Mouse (Mus musculus): ENCODE results near the gene Trappc12. TPM values are rescaled to one million over a fixed set of nuclear protein-coding genes. Genes with fewer than 3 reads are reported as not detected.

Trappc12 gene
- polyA plus RNA-seq, 1 experiment: 30.1 TPM

- Histone ChIP-seq H3K27ac (ENCODE audit: insufficient read depth, low read depth, low read length) (peak within 1 kb of the TSS; percentile 70), H3K4me3 (ENCODE audit: insufficient read depth, low read depth, low read length) (peak within 1 kb of the TSS; percentile 68), H3K27me3 (replicated peaks; ENCODE audit: control insufficient read depth, insufficient read depth, low read length) (no peaks in the 10 kb centered on the region), H3K36me3 (ENCODE audit: control insufficient read depth, insufficient read depth, low read length) (no peaks in the 10 kb centered on the region), H3K4me1 (ENCODE audit: control insufficient read depth, insufficient read depth, low read length) (peaks cover 5% of the 10 kb centered on the region; the same call in 1 of the 2 replicates)
- peak; percentile 92 for DNase-seq
- 1% methylated on average over 53 of the region's 53 CpGs for WGBS
- no peak for TF ChIP-seq CTCF (conservative IDR thresholded peaks at IDR 0.05; ENCODE audit: insufficient read depth, insufficient read length, low read depth, low read length)
- peak; percentile 25 for TF ChIP-seq POLR2A (IDR thresholded peaks at IDR 0.05; ENCODE audit: low read depth, low read length)
Measured at GRCm38 (mm10) chr12:28675121-28675924, 74.9 kb downstream of the Trappc12 start, which contains the start of gene Adi1. Gene Adi1, plus strand, starts transcription at chr12:28675231.

DNA sequence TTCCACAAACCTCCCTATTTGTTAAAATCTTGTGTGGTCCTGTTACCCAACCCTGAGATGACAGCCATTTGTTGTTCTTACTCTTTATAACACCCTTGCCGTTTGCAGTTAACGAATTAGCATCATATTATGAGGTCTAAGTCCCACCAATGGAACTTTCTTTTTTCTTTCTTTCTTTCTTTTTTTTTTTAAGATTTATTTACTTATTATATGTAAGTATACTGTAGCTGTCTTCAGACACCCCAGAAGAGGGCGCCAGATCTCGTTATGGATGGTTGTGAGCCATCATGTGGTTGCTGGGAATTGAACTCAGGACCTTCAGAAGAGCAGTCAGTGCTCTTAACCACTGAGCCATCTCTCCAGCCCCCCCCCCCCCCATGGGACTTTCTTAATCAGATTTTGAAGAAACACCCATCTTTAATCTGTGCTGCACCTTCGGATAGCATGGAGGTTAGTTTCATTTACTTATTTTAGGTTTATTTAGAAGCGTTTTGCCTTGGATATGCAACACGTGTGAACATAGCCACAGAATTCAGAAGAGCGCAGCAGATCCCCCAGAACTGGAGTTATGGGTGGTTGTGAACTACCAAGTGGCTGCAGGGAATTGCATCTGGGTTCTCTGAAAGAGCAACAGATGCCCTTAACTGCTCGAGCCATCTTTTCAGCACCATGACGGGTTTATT, 76.1 kb downstream of the Trappc12 start:
- Histone ChIP-seq H3K4me1 (ENCODE audit: control insufficient read depth, insufficient read depth, low read length) (peaks cover 5% of the 10 kb centered on the region; the same call in 1 of the 2 replicates), H3K4me3 (ENCODE audit: insufficient read depth, low read depth, low read length) (no peak overlapping the region), H3K27ac (ENCODE audit: insufficient read depth, low read depth, low read length) (no peak overlapping the region), H3K36me3 (ENCODE audit: control insufficient read depth, insufficient read depth, low read length) (no peaks in the 10 kb centered on the region), H3K27me3 (replicated peaks; ENCODE audit: control insufficient read depth, insufficient read depth, low read length) (no peaks in the 10 kb centered on the region)
- no peak for DNase-seq
- TF ChIP-seq CTCF (conservative IDR thresholded peaks at IDR 0.05; ENCODE audit: insufficient read depth, insufficient read length, low read depth, low read length) (no peak), POLR2A (IDR thresholded peaks at IDR 0.05; ENCODE audit: low read depth, low read length) (no peak)
- WGBS: 82% methylated on average over 10 of the region's 10 CpGs

- Histone ChIP-seq H3K27ac (ENCODE audit: insufficient read depth, low read depth, low read length) (no peak overlapping the region), H3K4me3 (ENCODE audit: insufficient read depth, low read depth, low read length) (no peak overlapping the region), H3K4me1 (ENCODE audit: control insufficient read depth, insufficient read depth, low read length) (no peaks in the 10 kb centered on the region; the same call in 1 of the 2 replicates), H3K27me3 (replicated peaks; ENCODE audit: control insufficient read depth, insufficient read depth, low read length) (no peaks in the 10 kb centered on the region), H3K36me3 (ENCODE audit: control insufficient read depth, insufficient read depth, low read length) (no peaks in the 10 kb centered on the region)
- 37% methylated on average over 8 of the region's 8 CpGs for WGBS
- no peak for DNase-seq
- TF ChIP-seq POLR2A (IDR thresholded peaks at IDR 0.05; ENCODE audit: low read depth, low read length): no peak
- no peak for TF ChIP-seq CTCF (conservative IDR thresholded peaks at IDR 0.05; ENCODE audit: insufficient read depth, insufficient read length, low read depth, low read length)
Measured at GRCm38 (mm10) chr12:28667287-28667686, 83.0 kb downstream of the Trappc12 start.

DNA sequence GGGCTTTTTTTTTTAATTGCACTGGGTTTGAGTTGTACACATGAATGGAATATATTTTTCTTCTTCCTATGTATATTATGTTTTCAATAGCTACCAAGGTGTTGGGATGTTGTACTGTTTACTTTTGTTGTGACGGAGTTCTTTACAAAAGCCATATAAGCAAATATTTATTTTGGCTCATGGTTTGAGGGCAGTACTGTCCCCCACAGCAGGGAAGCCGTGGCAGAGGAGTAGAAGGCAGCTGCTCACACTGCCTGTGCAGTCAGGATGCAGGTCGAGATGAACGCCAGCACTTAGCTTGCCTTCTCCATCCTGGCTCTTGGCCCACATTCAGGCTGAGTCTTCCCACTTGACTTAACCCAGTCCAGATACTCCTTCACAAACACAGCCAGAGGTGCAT, 83.5 kb downstream of the Trappc12 start:
- no peak overlapping the region for H3K27ac ChIP-seq (ENCODE audit: insufficient read depth, low read depth, low read length)
- DNase-seq: no peak
- no peak for TF ChIP-seq CTCF (conservative IDR thresholded peaks at IDR 0.05; ENCODE audit: insufficient read depth, insufficient read length, low read depth, low read length)
- no peak for TF ChIP-seq POLR2A (IDR thresholded peaks at IDR 0.05; ENCODE audit: low read depth, low read length)
- no peaks in the 10 kb centered on the region; the same call in 1 of the 2 replicates for H3K36me3 ChIP-seq (ENCODE audit: control insufficient read depth, insufficient read depth, low read length)
- H3K4me3 ChIP-seq (ENCODE audit: insufficient read depth, low read depth, low read length): no peak overlapping the region
- 63% methylated on average over 4 of the region's 4 CpGs for WGBS
- no peaks in the 10 kb centered on the region; the same call in 1 of the 2 replicates for H3K4me1 ChIP-seq (ENCODE audit: control insufficient read depth, insufficient read depth, low read length)
- H3K27me3 ChIP-seq (replicated peaks; ENCODE audit: control insufficient read depth, insufficient read depth, low read length): no peaks in the 10 kb centered on the region

- Histone ChIP-seq H3K27me3 (replicated peaks; ENCODE audit: control insufficient read depth, insufficient read depth, low read length) (no peaks in the 10 kb centered on the region), H3K4me1 (ENCODE audit: control insufficient read depth, insufficient read depth, low read length) (no peaks in the 10 kb centered on the region), H3K27ac (ENCODE audit: insufficient read depth, low read depth, low read length) (no peak overlapping the region), H3K36me3 (ENCODE audit: control insufficient read depth, insufficient read depth, low read length) (no peaks in the 10 kb centered on the region; the same call in 1 of the 2 replicates), H3K4me3 (ENCODE audit: insufficient read depth, low read depth, low read length) (no peak overlapping the region)
- no peak for DNase-seq
- TF ChIP-seq POLR2A (IDR thresholded peaks at IDR 0.05; ENCODE audit: low read depth, low read length) (no peak), CTCF (conservative IDR thresholded peaks at IDR 0.05; ENCODE audit: insufficient read depth, insufficient read length, low read depth, low read length) (no peak)
- 82% methylated on average over 4 of the region's 4 CpGs for WGBS
Measured at GRCm38 (mm10) chr12:28662628-28663027, 87.6 kb downstream of the Trappc12 start.

DNA sequence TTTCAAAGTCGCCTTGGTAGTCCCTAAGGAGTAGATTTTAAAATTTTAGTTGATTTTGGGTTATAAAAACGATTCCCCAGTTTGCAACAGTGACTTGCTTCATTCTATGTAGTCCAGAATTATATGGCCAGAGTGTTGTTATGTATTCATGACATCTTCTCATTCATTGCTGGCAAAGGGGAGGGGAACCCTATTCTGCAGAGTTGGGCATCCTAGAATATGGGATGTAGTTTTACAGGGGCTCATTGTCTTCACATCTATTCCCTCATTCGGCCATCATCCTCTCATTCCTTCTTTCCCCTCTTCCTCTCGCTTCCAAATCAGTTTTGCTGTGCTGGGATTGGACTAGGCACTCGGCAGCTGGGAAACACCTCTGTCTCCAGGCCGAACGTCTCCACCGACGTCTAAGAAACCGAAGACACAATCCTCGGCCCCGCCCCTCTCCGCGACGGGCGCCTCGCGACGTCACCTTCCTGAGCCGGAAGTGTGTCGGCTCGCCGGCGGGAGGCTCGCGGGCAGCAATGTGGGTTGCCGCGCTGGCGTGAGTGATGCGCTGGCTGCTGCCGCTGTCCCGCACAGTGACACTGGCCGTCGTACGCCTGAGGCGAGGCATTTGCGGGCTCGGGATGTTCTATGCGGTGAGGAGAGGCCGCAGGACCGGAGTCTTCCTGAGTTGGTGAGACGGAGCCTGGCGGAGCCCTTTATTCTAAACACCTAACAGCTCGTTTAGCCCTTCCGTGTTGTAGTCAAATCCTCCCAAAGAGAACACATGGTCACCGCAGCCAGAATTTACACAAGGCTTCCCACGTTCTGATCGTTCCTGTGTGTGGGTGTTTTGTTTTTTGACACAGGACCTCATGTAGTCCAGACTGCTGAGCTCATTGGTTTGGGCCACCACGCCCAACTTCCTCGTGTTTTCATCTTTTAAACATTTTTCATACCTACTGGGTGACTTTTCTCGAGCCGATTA, 100.8 kb downstream of the Trappc12 start, which contains the start of gene Rnaseh1:
Gene Rnaseh1 (plus strand): TSS at position 462 of the 970 bp plus-strand sequence.
- WGBS: 2% methylated on average over 52 of the region's 52 CpGs
- DNase-seq: peak; percentile 93

More for the DNA sequence above, 100.8 kb downstream of the Trappc12 start, which contains the start of gene Rnaseh1:
- no peaks in the 10 kb centered on the region for H3K27me3 ChIP-seq (replicated peaks; ENCODE audit: control insufficient read depth, insufficient read depth, low read length)
- no peaks in the 10 kb centered on the region for H3K36me3 ChIP-seq (ENCODE audit: control insufficient read depth, insufficient read depth, low read length)
- peak; percentile 40 for TF ChIP-seq POLR2A (IDR thresholded peaks at IDR 0.05; ENCODE audit: low read depth, low read length)
- TF ChIP-seq CTCF (conservative IDR thresholded peaks at IDR 0.05; ENCODE audit: insufficient read depth, insufficient read length, low read depth, low read length): no peak
- H3K4me3 ChIP-seq (ENCODE audit: insufficient read depth, low read depth, low read length): peak within 1 kb of the TSS; percentile 76
- 0 out of 2 replicates have a peak, but pooled peaks cover 5% of the 10 kb centered on the region for H3K4me1 ChIP-seq (ENCODE audit: control insufficient read depth, insufficient read depth, low read length)
- H3K27ac ChIP-seq (ENCODE audit: insufficient read depth, low read depth, low read length): peak within 1 kb of the TSS; percentile 53; the same call in 1 of the 2 replicates

Other genes with a start within 250 kb of the Trappc12 start
- gene Dcdc2c, start 198.1 kb downstream of the Trappc12 start, polyA plus RNA-seq (2012; rRNA removed): not detected in 2 replicates
- gene Allc, start 167.9 kb downstream of the Trappc12 start, polyA plus RNA-seq (2012; rRNA removed): 0.13 TPM in 1 of 2 replicates, not detected in the other
- gene Colec11, start 127.1 kb downstream of the Trappc12 start, polyA plus RNA-seq (2012; rRNA removed): 1.6 and 1.7 TPM in 2 replicates
- 212 and 286 TPM in 2 replicates for gene Rps7, start 114.5 kb downstream of the Trappc12 start, polyA plus RNA-seq (2012; rRNA removed)
- gene Rnaseh1, start 100.9 kb downstream of the Trappc12 start, polyA plus RNA-seq (2012; rRNA removed): 8.5 and 9.8 TPM in 2 replicates
- 35.2 and 53.9 TPM in 2 replicates for gene Adi1, start 75.2 kb downstream of the Trappc12 start, polyA plus RNA-seq (2012; rRNA removed)
- 25.9 and 29.4 TPM in 2 replicates for gene Eipr1, start 1.3 kb upstream of the Trappc12 start, polyA plus RNA-seq (2012; rRNA removed)